Mouse (Mus musculus): ENCODE results near the gene Arrdc2.

DNA sequence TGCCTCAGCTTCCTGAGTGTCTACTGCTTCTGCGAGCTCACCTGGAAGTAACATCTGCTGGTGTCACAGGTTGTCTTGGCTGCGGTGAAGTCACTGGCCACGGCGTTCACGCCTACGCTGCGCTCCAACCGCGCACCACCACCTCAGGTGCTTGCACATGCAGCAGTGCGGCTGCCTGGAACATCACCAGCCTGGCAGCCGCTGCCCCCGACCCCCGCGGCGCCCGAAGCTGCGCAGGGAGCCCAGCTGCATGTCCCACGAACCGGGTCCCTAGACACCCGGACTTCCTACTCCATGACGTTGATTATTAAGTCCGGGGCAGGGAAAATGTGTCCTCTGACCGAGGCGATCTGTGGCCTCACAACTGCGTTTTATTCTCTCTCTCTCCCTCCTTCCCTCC, 3.0 kb upstream of the Arrdc2 start:
- TF ChIP-seq POLR2A (IDR thresholded peaks at IDR 0.05; ENCODE audit: extremely low read depth, insufficient read depth, low read length) (no peak), CTCF (IDR thresholded peaks at IDR 0.05; ENCODE audit: extremely low read depth, insufficient read depth, low read length) (no peak)

Measured in cortical plate, adult 2 months (tissue).